ENCODE assay signal across 22 mouse cellular contexts in genomic region chr19:45725677-45726277, GRCm38 (mm10). TPM values are rescaled to one million over a fixed set of nuclear protein-coding genes. Genes with fewer than 3 reads are reported as not detected.
DNase-seq lines count a peak whose midpoint lies in the region; ATAC-seq lines count a peak whose summit lies in the region.
"Had no signal": no experiment of that assay in that cellular context is flagged by ENCODE, and none has a peak within 500 bp of the region (broad histone marks: within the 10 kb centered on the region; RNA-seq: fewer than 3 reads in every experiment).

No protein-coding gene starts in this region.

- peak; percentile 39 to 56 for DNase-seq in cerebellum, postnatal 10 days
- no peak for DNase-seq in kidney, postnatal 25 days
- peak; percentile 85 for DNase-seq in embryonic facial prominence, embryonic 10.5 days (ENCODE audit: low spot score)
- DNase-seq in limb, embryonic 11.5 days (ENCODE audit: low spot score): peak; percentile 84
- no peak for DNase-seq in spleen, adult 18-20 months
- no peak for DNase-seq in cerebellum, postnatal 25 days
- DNase-seq: adrenal gland, adult 2 months; cerebellum, adult 8-10 months; gastrocnemius, adult 2 months; kidney, adult 18-20 months; lung, adult 18-20 months; lung, postnatal 14 days; thymus, postnatal 25 days had no signal

- no peaks in the 10 kb centered on the region for H3K36me3 ChIP-seq in kidney, embryonic 15.5 days
- H3K36me3 ChIP-seq in embryonic facial prominence, embryonic 10.5 days (replicated peaks): no peaks in the 10 kb centered on the region
- H3K36me3 ChIP-seq in limb, embryonic 11.5 days (ENCODE audit: control insufficient read depth, insufficient read depth, low read length): no peaks in the 10 kb centered on the region
- H3K36me3 ChIP-seq: forebrain, embryonic 15.5 days; heart, embryonic 13.5 days; midbrain, embryonic 15.5 days had no signal

- no peak overlapping the region for H3K4me3 ChIP-seq in kidney, embryonic 15.5 days (replicated peaks)
- peak overlapping the region; percentile 36 for H3K4me3 ChIP-seq in embryonic facial prominence, embryonic 10.5 days
- no peak overlapping the region for H3K4me3 ChIP-seq in limb, embryonic 11.5 days (ENCODE audit: low read depth, low read length)
- H3K4me3 ChIP-seq: forebrain, embryonic 15.5 days; gastrocnemius, adult 2 months; heart, embryonic 13.5 days; midbrain, embryonic 15.5 days; myocyte had no signal

- H3K9ac ChIP-seq in kidney, embryonic 15.5 days: no peak overlapping the region
- H3K9ac ChIP-seq in limb, embryonic 11.5 days (ENCODE audit: low read length): no peak overlapping the region
- H3K9ac ChIP-seq: forebrain, embryonic 15.5 days; heart, embryonic 13.5 days; midbrain, embryonic 15.5 days had no signal

- no peak overlapping the region for H3K27ac ChIP-seq in kidney, embryonic 15.5 days
- H3K27ac ChIP-seq in embryonic facial prominence, embryonic 10.5 days (replicated peaks): peak overlapping the region; percentile 57
- H3K27ac ChIP-seq in limb, embryonic 11.5 days (replicated peaks; ENCODE audit: low read depth, low read length): no peak overlapping the region; the same call in 1 of the 2 replicates
- H3K27ac ChIP-seq: forebrain, embryonic 15.5 days; gastrocnemius, adult 2 months; heart, embryonic 13.5 days; hindbrain, postnatal 0 days; midbrain, embryonic 15.5 days had no signal

- peaks cover 21% of the 10 kb centered on the region for H3K4me1 ChIP-seq in kidney, embryonic 15.5 days
- peaks cover 25% of the 10 kb centered on the region for H3K4me1 ChIP-seq in embryonic facial prominence, embryonic 10.5 days
- H3K4me1 ChIP-seq in limb, embryonic 11.5 days (ENCODE audit: control insufficient read depth, insufficient read depth, low read length): peaks cover 11% of the 10 kb centered on the region
- H3K4me1 ChIP-seq: forebrain, embryonic 15.5 days; midbrain, embryonic 15.5 days had no signal

- ATAC-seq in cerebellum, adult (ENCODE audit: insufficient number of reproducible peaks, low FRiP score, low TSS enrichment): no peak
- ATAC-seq in kidney, embryonic 15.5 days (replicated peaks; ENCODE audit: low FRiP score): peak; percentile 84
- ATAC-seq in limb, embryonic 11.5 days (ENCODE audit: insufficient number of reproducible peaks, low FRiP score, low TSS enrichment, low read depth): peak; percentile 77
- ATAC-seq: forebrain, embryonic 15.5 days; hindbrain, postnatal 0 days; midbrain, embryonic 15.5 days had no signal

- peaks cover 11% of the 10 kb centered on the region for H3K27me3 ChIP-seq in kidney, embryonic 15.5 days
- peaks cover 70% of the 10 kb centered on the region for H3K27me3 ChIP-seq in embryonic facial prominence, embryonic 10.5 days (replicated peaks; ENCODE audit: low read depth, poor library complexity, severe bottlenecking)
- H3K27me3 ChIP-seq in limb, embryonic 11.5 days (ENCODE audit: control insufficient read depth, insufficient read depth, low read length): no peaks in the 10 kb centered on the region

- 16% methylated on average over 14 of the region's 14 CpGs for WGBS in kidney, embryonic 15.5 days
- 25% methylated on average over 14 of the region's 14 CpGs for WGBS in embryonic facial prominence, embryonic 10.5 days
- 8% methylated on average over 14 of the region's 14 CpGs for WGBS in limb, embryonic 11.5 days

- no peaks in the 10 kb centered on the region for H3K9me3 ChIP-seq in kidney, embryonic 15.5 days (replicated peaks)
- no peaks in the 10 kb centered on the region for H3K9me3 ChIP-seq in embryonic facial prominence, embryonic 10.5 days
- H3K9me3 ChIP-seq in limb, embryonic 11.5 days (ENCODE audit: control insufficient read depth, low read length): no peaks in the 10 kb centered on the region
- H3K9me3 ChIP-seq: forebrain, embryonic 15.5 days; heart, embryonic 13.5 days; midbrain, embryonic 15.5 days had no signal

- H3K4me2 ChIP-seq in kidney, embryonic 15.5 days: no peak overlapping the region
- H3K4me2 ChIP-seq in limb, embryonic 11.5 days (ENCODE audit: low read depth, severe bottlenecking): peak overlapping the region; percentile 24
- H3K4me2 ChIP-seq: forebrain, embryonic 15.5 days; heart, embryonic 13.5 days; liver, embryonic 11.5 days; midbrain, embryonic 15.5 days had no signal

RNA-seq across cellular contexts. Expression of gene Fgf8, which starts 16.9 kb away (rescaled TPM):
- polyA plus RNA-seq in kidney, embryonic 15.5 days (2015; fragmentation: Nextera tagmentation; extraction: Ambion mirVana): 17.8 and 20.3 TPM in 2 replicates
- 36.9 and 43.2 TPM in 2 replicates for polyA plus RNA-seq in embryonic facial prominence, embryonic 10.5 days (2016; fragmentation: Nextera tagmentation; extraction: Ambion mirVana)
- polyA plus RNA-seq in limb, embryonic 11.5 days (2014; fragmentation: Nextera tagmentation; extraction: Ambion mirVana): 42.8 and 46.1 TPM in 2 replicates
- polyA plus RNA-seq: cortical plate, adult 2 months; myocyte had no signal

RNA-seq across cellular contexts. Expression of gene Npm3, which starts 23.6 kb away (rescaled TPM):
- polyA plus RNA-seq in kidney, embryonic 15.5 days (2015; fragmentation: Nextera tagmentation; extraction: Ambion mirVana): 20.8 and 28.5 TPM in 2 replicates
- polyA plus RNA-seq in embryonic facial prominence, embryonic 10.5 days (2016; fragmentation: Nextera tagmentation; extraction: Ambion mirVana): 12.0 and 12.4 TPM in 2 replicates
- 15.9 and 19.5 TPM in 2 replicates for polyA plus RNA-seq in limb, embryonic 11.5 days (2014; fragmentation: Nextera tagmentation; extraction: Ambion mirVana)

RNA-seq across cellular contexts. Expression of gene Mgea5, which starts 57.9 kb away (rescaled TPM):
- polyA plus RNA-seq in kidney, embryonic 15.5 days (2015; fragmentation: Nextera tagmentation; extraction: Ambion mirVana): 47.4 and 53.3 TPM in 2 replicates
- 61.3 and 62.3 TPM in 2 replicates for polyA plus RNA-seq in embryonic facial prominence, embryonic 10.5 days (2016; fragmentation: Nextera tagmentation; extraction: Ambion mirVana)
- polyA plus RNA-seq in limb, embryonic 11.5 days (2014; fragmentation: Nextera tagmentation; extraction: Ambion mirVana): 65.5 and 75.1 TPM in 2 replicates

Comparison
In these comparisons a context has a peak if more than half of its experiments do, and no peak if none do; other contexts are left out.
1. DNase-seq: peak in cerebellum, postnatal 10 days (2 of 2), embryonic facial prominence, embryonic 10.5 days (single experiment) and limb, embryonic 11.5 days (single experiment); none in kidney, postnatal 25 days (0 of 2), spleen, adult 18-20 months (0 of 2) and cerebellum, postnatal 25 days (0 of 2).